Mouse (Mus musculus): ENCODE results near the gene Olfr1420. TPM values are rescaled to one million over a fixed set of nuclear protein-coding genes. Genes with fewer than 3 reads are reported as not detected.
"Not testable (repeated sequence)": the region's sequence is repeated elsewhere in the genome, so short reads cannot be mapped to it uniquely, and the experiment has no call there.

Gene Olfr1420
- polyA plus RNA-seq, 1 experiment from 2014 or later: not detected

GRCm38 (mm10) chr19:11912533-11913121, 26.3 kb downstream of the Olfr1420 start:
- H3K9me3 ChIP-seq: no peaks in the 10 kb centered on the region
- WGBS: 0% methylated on average over 44 of the region's 54 CpGs
- H3K27me3 ChIP-seq (replicated peaks): no peaks in the 10 kb centered on the region

GRCm38 (mm10) chr19:11915804-11916203, 29.4 kb downstream of the Olfr1420 start:
- no peak overlapping the region for H3K27ac ChIP-seq
- H3K27me3 ChIP-seq (replicated peaks): no peaks in the 10 kb centered on the region
- H3K4me1 ChIP-seq (replicated peaks): 0 out of 2 replicates have a peak, but pooled peaks cover 7% of the 10 kb centered on the region
- 41% methylated on average over 2 of the region's 2 CpGs for WGBS
- no peak overlapping the region for H3K9ac ChIP-seq
- no peak overlapping the region for H3K4me3 ChIP-seq (replicated peaks)
- H3K36me3 ChIP-seq: peaks cover 9% of the 10 kb centered on the region; the same call in 1 of the 2 replicates
- H3K9me3 ChIP-seq: no peaks in the 10 kb centered on the region
- H3K4me2 ChIP-seq (replicated peaks): no peak overlapping the region
- ATAC-seq: no peak

More at GRCm38 (mm10) chr19:11912533-11913121, 26.3 kb downstream of the Olfr1420 start:
- H3K36me3 ChIP-seq: no peaks in the 10 kb centered on the region
- H3K4me1 ChIP-seq (replicated peaks): 0 out of 2 replicates have a peak, but pooled peaks cover 7% of the 10 kb centered on the region
- H3K4me3 ChIP-seq (replicated peaks): peak overlapping the region; percentile 54
- H3K27ac ChIP-seq: peak overlapping the region; percentile 76
- H3K9ac ChIP-seq: peak overlapping the region; percentile 61
- peak overlapping the region; percentile 64 for H3K4me2 ChIP-seq (replicated peaks)
- ATAC-seq: peak; percentile 72

GRCm38 (mm10) chr19:11922068-11922467, 35.7 kb downstream of the Olfr1420 start:
- peaks cover 26% of the 10 kb centered on the region for H3K36me3 ChIP-seq
- H3K27me3 ChIP-seq (replicated peaks): no peaks in the 10 kb centered on the region
- 97% methylated on average over 1 of the region's 1 CpGs for WGBS
- H3K4me3 ChIP-seq (replicated peaks): no peak overlapping the region
- no peaks in the 10 kb centered on the region for H3K9me3 ChIP-seq
- H3K4me2 ChIP-seq (replicated peaks): no peak overlapping the region
- H3K4me1 ChIP-seq (replicated peaks): no peaks in the 10 kb centered on the region
- H3K27ac ChIP-seq: no peak overlapping the region
- H3K9ac ChIP-seq: no peak overlapping the region
- ATAC-seq: no peak

GRCm38 (mm10) chr19:11922515-11922914, 36.1 kb downstream of the Olfr1420 start:
- ATAC-seq; H3K4me3 ChIP-seq (replicated peaks); H3K4me2 ChIP-seq (replicated peaks); H3K9me3 ChIP-seq; H3K27me3 ChIP-seq (replicated peaks); H3K9ac ChIP-seq; H3K4me1 ChIP-seq (replicated peaks); H3K27ac ChIP-seq: not testable (repeated sequence)
- WGBS: 95% methylated on average over 2 of the region's 2 CpGs
- H3K36me3 ChIP-seq: peaks cover 28% of the 10 kb centered on the region

- Histone ChIP-seq H3K4me1 (replicated peaks) (no peaks in the 10 kb centered on the region), H3K27me3 (replicated peaks) (no peaks in the 10 kb centered on the region), H3K36me3 (peaks cover 25% of the 10 kb centered on the region), H3K9ac (no peak overlapping the region), H3K27ac (no peak overlapping the region), H3K9me3 (no peaks in the 10 kb centered on the region), H3K4me2 (replicated peaks) (no peak overlapping the region), H3K4me3 (replicated peaks) (no peak overlapping the region)
- no peak for ATAC-seq
- 90% methylated on average over 2 of the region's 2 CpGs for WGBS
Measured at GRCm38 (mm10) chr19:11926380-11926779, 40.0 kb downstream of the Olfr1420 start.

- ATAC-seq: no peak
- H3K36me3 ChIP-seq: peaks cover 25% of the 10 kb centered on the region
Measured at GRCm38 (mm10) chr19:11928025-11928748, 41.8 kb downstream of the Olfr1420 start.

GRCm38 (mm10) chr19:11946460-11946859, 60.1 kb downstream of the Olfr1420 start:
- not testable (repeated sequence) for ATAC-seq; H3K9ac ChIP-seq; H3K27ac ChIP-seq; H3K36me3 ChIP-seq; H3K4me1 ChIP-seq (replicated peaks); H3K4me2 ChIP-seq (replicated peaks); H3K4me3 ChIP-seq (replicated peaks); H3K27me3 ChIP-seq (replicated peaks); H3K9me3 ChIP-seq
- 94% methylated on average over 9 of the region's 9 CpGs for WGBS

More at GRCm38 (mm10) chr19:11928025-11928748, 41.8 kb downstream of the Olfr1420 start:
- Histone ChIP-seq H3K9me3 (no peaks in the 10 kb centered on the region), H3K27me3 (replicated peaks) (no peaks in the 10 kb centered on the region), H3K4me3 (replicated peaks) (no peak overlapping the region), H3K9ac (no peak overlapping the region), H3K4me1 (replicated peaks) (no peaks in the 10 kb centered on the region), H3K27ac (no peak overlapping the region), H3K4me2 (replicated peaks) (no peak overlapping the region)
- WGBS: 95% methylated on average over 4 of the region's 4 CpGs

Other genes starting within 250 kb of the Olfr1420 start
- gene Ms4a3, start 245.7 kb upstream of the Olfr1420 start, polyA plus RNA-seq (2015; fragmentation: Nextera tagmentation; extraction: Ambion mirVana): 0.34 TPM in 1 of 2 replicates, not detected in the other
- gene Oosp2, start 226.0 kb upstream of the Olfr1420 start, polyA plus RNA-seq (2015; fragmentation: Nextera tagmentation; extraction: Ambion mirVana): not detected in 2 replicates
- gene Oosp1, start 195.4 kb upstream of the Olfr1420 start, polyA plus RNA-seq (2015; fragmentation: Nextera tagmentation; extraction: Ambion mirVana): not detected in 2 replicates
- gene Oosp3, start 189.5 kb upstream of the Olfr1420 start, polyA plus RNA-seq (2015; fragmentation: Nextera tagmentation; extraction: Ambion mirVana): not detected in 2 replicates
- not detected in 2 replicates for gene Gif, start 139.0 kb upstream of the Olfr1420 start, polyA plus RNA-seq (2015; fragmentation: Nextera tagmentation; extraction: Ambion mirVana)
- gene Mrpl16, start 116.2 kb upstream of the Olfr1420 start, polyA plus RNA-seq (2015; fragmentation: Nextera tagmentation; extraction: Ambion mirVana): 58.3 and 63.8 TPM in 2 replicates
- gene Stx3, start 67.2 kb upstream of the Olfr1420 start, polyA plus RNA-seq (2015; fragmentation: Nextera tagmentation; extraction: Ambion mirVana): 41.6 and 44.8 TPM in 2 replicates
- not detected in 2 replicates for gene Olfr1417, start 47.3 kb upstream of the Olfr1420 start, polyA plus RNA-seq (2015; fragmentation: Nextera tagmentation; extraction: Ambion mirVana)
- not detected in 2 replicates for gene Olfr1418, start 25.5 kb upstream of the Olfr1420 start, polyA plus RNA-seq (2015; fragmentation: Nextera tagmentation; extraction: Ambion mirVana)
- gene Olfr1419, start 11.5 kb upstream of the Olfr1420 start, polyA plus RNA-seq (2015; fragmentation: Nextera tagmentation; extraction: Ambion mirVana): not detected in 2 replicates
- 16.7 and 17.4 TPM in 2 replicates for gene Patl1, start 25.8 kb downstream of the Olfr1420 start, polyA plus RNA-seq (2015; fragmentation: Nextera tagmentation; extraction: Ambion mirVana)
- gene Osbp, start 79.4 kb downstream of the Olfr1420 start, polyA plus RNA-seq (2015; fragmentation: Nextera tagmentation; extraction: Ambion mirVana): 4.2 and 4.4 TPM in 2 replicates
- not detected in 2 replicates for gene Olfr1423, start 154.8 kb downstream of the Olfr1420 start, polyA plus RNA-seq (2015; fragmentation: Nextera tagmentation; extraction: Ambion mirVana)
- gene Olfr1424, start 176.1 kb downstream of the Olfr1420 start, polyA plus RNA-seq (2015; fragmentation: Nextera tagmentation; extraction: Ambion mirVana): not detected in 2 replicates
- not detected in 2 replicates for gene Olfr1425, start 191.2 kb downstream of the Olfr1420 start, polyA plus RNA-seq (2015; fragmentation: Nextera tagmentation; extraction: Ambion mirVana)
- gene Olfr1426, start 205.4 kb downstream of the Olfr1420 start, polyA plus RNA-seq (2015; fragmentation: Nextera tagmentation; extraction: Ambion mirVana): not detected in 2 replicates
- gene Olfr1427, start 216.8 kb downstream of the Olfr1420 start, polyA plus RNA-seq (2015; fragmentation: Nextera tagmentation; extraction: Ambion mirVana): not detected in 2 replicates
- gene Olfr1428, start 229.3 kb downstream of the Olfr1420 start, polyA plus RNA-seq (2015; fragmentation: Nextera tagmentation; extraction: Ambion mirVana): not detected in 2 replicates
- not detected in 2 replicates for gene Olfr76, start 236.6 kb downstream of the Olfr1420 start, polyA plus RNA-seq (2015; fragmentation: Nextera tagmentation; extraction: Ambion mirVana)

All from intestine, embryonic 15.5 days (tissue).